Mouse (Mus musculus) lung, embryonic 14.5 days (tissue): ENCODE data around the gene Astl. TPM values are rescaled to one million over a fixed set of nuclear protein-coding genes. Genes with fewer than 3 reads are reported as not detected.

Source experiments
- ATAC-seq: fragments of 200-750 bp; cut with Nextera tagmentation; 2 replicates; pipeline ENCODE4 v1.8.0; 2017; ENCODE audit warnings: mild to moderate bottlenecking, moderate TSS enrichment, moderate library complexity; ENCODE audit not compliant: insufficient read depth
- DNase-seq: peaks from one replicate; pipeline ENCODE4 v3.0.0-alpha.2; 2015
- H3K27ac ChIP-seq: fragments of 300-500 bp; sonication (generic); 2 replicates; pipeline ENCODE4 v1.5.1; 2014; ENCODE audit warnings: low read depth, mild to moderate bottlenecking, moderate library complexity
- H3K27me3 ChIP-seq: fragments of 300-500 bp; sonication (generic); 2 replicates; pipeline ENCODE4 v1.6.1; 2014; ENCODE audit warnings: low read length, control low read depth; ENCODE audit not compliant: insufficient read depth
- H3K36me3 ChIP-seq: fragments of 300-500 bp; sonication (generic); 2 replicates; pipeline ENCODE4 v1.6.1; 2014; ENCODE audit warnings: control low read depth; ENCODE audit not compliant: insufficient read depth
- H3K4me1 ChIP-seq: fragments of 300-500 bp; sonication (generic); 2 replicates; pipeline ENCODE4 v1.6.1; 2014; ENCODE audit warnings: antibody characterized with exemption, control low read depth; ENCODE audit not compliant: insufficient read depth
- H3K4me2 ChIP-seq: fragments of 300-500 bp; sonication (generic); 2 replicates; pipeline ENCODE4 v1.6.1; 2014; ENCODE audit warnings: mild to moderate bottlenecking
- H3K4me3 ChIP-seq: fragments of 300-500 bp; sonication (generic); 2 replicates; pipeline ENCODE4 v1.5.1; 2014; ENCODE audit warnings: low read depth, low read length
- H3K9ac ChIP-seq: fragments of 300-500 bp; sonication (generic); 2 replicates; pipeline ENCODE4 v1.6.1; 2014
- H3K9me3 ChIP-seq: fragments of 300-500 bp; sonication (generic); 2 replicates; pipeline ENCODE4 v1.6.1; 2016; ENCODE audit warnings: low read depth, low read length, control low read depth
- CTCF ChIP-seq: IDR thresholded peaks from 2 replicates; pipeline ENCODE4 v1.5.1; 2016; ENCODE audit warnings: antibody characterized with exemption, low read depth
- WGBS: fragments of 180-500 bp; shearing (Covaris S2); extraction: QIAGEN DNeasy Blood & Tissue Kit; methylation state at CpG from one replicate; pipeline ENCODE4 v1.1.7; 2014; 5-methylcytosine and 5-hydroxymethylcytosine counted together
- polyA plus RNA-seq: library from polyadenylated mRNA; unstranded; fragments of >200 nt; fragmentation: Nextera tagmentation; extraction: Ambion mirVana; gene quantifications from 2 replicates; pipeline ENCODE4 v1.2.1, GENCODE M21; 2014

The Astl gene
- polyA plus RNA-seq, 1 experiment from 2014 or later: not detected

- Histone ChIP-seq H3K4me1 (no peaks in the 10 kb centered on the region), H3K9ac (no peak overlapping the region), H3K9me3 (no peaks in the 10 kb centered on the region), H3K36me3 (no peaks in the 10 kb centered on the region), H3K4me3 (no peak overlapping the region), H3K4me2 (no peak overlapping the region), H3K27ac (peak overlapping the region; percentile 60; the same call in 1 of the 2 replicates), H3K27me3 (no peaks in the 10 kb centered on the region)
- peak; percentile 28; the same call in 1 of the 2 replicates for ATAC-seq
- DNase-seq: peak; percentile 51
- 50% methylated on average over 4 of the region's 4 CpGs for WGBS
- TF ChIP-seq CTCF: peak; percentile 41
These were observed 24.6 kb upstream of the Astl start for GRCm38 (mm10) chr2:127313878-127314277.

GRCm38 (mm10) chr2:127314467-127315154 is 23.8 kb upstream of the Astl start:
- Histone ChIP-seq H3K9ac (no peak overlapping the region), H3K4me2 (no peak overlapping the region), H3K27me3 (no peaks in the 10 kb centered on the region), H3K36me3 (no peaks in the 10 kb centered on the region), H3K4me1 (no peaks in the 10 kb centered on the region), H3K9me3 (no peaks in the 10 kb centered on the region), H3K4me3 (no peak overlapping the region), H3K27ac (peak overlapping the region; percentile 60)
- TF ChIP-seq CTCF: no peak
- no peak for DNase-seq
- peak; percentile 28 for ATAC-seq
- 58% methylated on average over 6 of the region's 6 CpGs for WGBS

- no peaks in the 10 kb centered on the region for H3K27me3 ChIP-seq
- no peak overlapping the region for H3K9ac ChIP-seq
- 91% methylated on average over 1 of the region's 1 CpGs for WGBS
- no peak for TF ChIP-seq CTCF
- no peaks in the 10 kb centered on the region for H3K4me1 ChIP-seq
- no peaks in the 10 kb centered on the region for H3K36me3 ChIP-seq
- no peak overlapping the region for H3K4me2 ChIP-seq
- no peaks in the 10 kb centered on the region for H3K9me3 ChIP-seq
- no peak for ATAC-seq
- 0 out of 2 replicates have a peak overlapping the region, but pooled peaks have one; percentile 9 for H3K27ac ChIP-seq
- no peak for DNase-seq
- no peak overlapping the region for H3K4me3 ChIP-seq
These were observed 23.3 kb upstream of the Astl start for GRCm38 (mm10) chr2:127315155-127315470.

- H3K27ac ChIP-seq: no peak overlapping the region
- H3K4me1 ChIP-seq: no peaks in the 10 kb centered on the region
- H3K9me3 ChIP-seq: no peaks in the 10 kb centered on the region
- no peak overlapping the region for H3K4me2 ChIP-seq
- DNase-seq: no peak
- H3K9ac ChIP-seq: no peak overlapping the region
- no peak for TF ChIP-seq CTCF
- 75% methylated on average over 5 of the region's 5 CpGs for WGBS
- H3K36me3 ChIP-seq: no peaks in the 10 kb centered on the region
- no peak overlapping the region for H3K4me3 ChIP-seq
- H3K27me3 ChIP-seq: no peaks in the 10 kb centered on the region
- no peak for ATAC-seq
These were observed 22.0 kb upstream of the Astl start for GRCm38 (mm10) chr2:127316431-127316830.

DNA sequence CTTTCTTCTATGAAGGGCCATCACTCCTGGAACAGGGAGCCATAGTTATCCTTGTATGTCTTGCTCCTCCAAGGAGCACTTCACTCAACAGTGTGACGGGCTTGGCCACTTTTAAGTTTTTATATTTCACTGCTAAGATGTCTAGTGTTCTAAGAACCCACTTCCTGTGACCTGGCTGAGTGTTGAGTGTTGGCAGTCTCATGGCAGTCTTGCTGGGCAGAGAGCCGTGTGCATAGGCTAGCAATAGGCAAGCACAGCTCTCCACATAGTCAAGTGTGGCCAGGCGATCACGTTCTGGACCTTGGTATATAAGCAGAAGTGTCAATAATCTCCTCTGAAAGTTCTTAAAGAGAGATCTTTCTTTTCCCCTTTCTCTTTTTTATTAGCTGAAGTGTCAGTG is 20.3 kb upstream of the Astl start:
- DNase-seq: no peak
- Histone ChIP-seq H3K9me3 (no peaks in the 10 kb centered on the region), H3K4me1 (no peaks in the 10 kb centered on the region), H3K27me3 (no peaks in the 10 kb centered on the region), H3K9ac (no peak overlapping the region), H3K27ac (no peak overlapping the region), H3K4me2 (no peak overlapping the region), H3K36me3 (no peaks in the 10 kb centered on the region), H3K4me3 (no peak overlapping the region)
- WGBS: 71% methylated on average over 4 of the region's 4 CpGs
- no peak for ATAC-seq
- TF ChIP-seq CTCF: no peak

GRCm38 (mm10) chr2:127319071-127319470 is 19.4 kb upstream of the Astl start:
- Histone ChIP-seq H3K4me2 (no peak overlapping the region), H3K27me3 (no peaks in the 10 kb centered on the region), H3K4me1 (no peaks in the 10 kb centered on the region), H3K4me3 (no peak overlapping the region), H3K36me3 (no peaks in the 10 kb centered on the region), H3K9me3 (no peaks in the 10 kb centered on the region), H3K27ac (no peak overlapping the region), H3K9ac (no peak overlapping the region)
- no peak for ATAC-seq
- no peak for DNase-seq
- WGBS: 68% methylated on average over 4 of the region's 4 CpGs
- TF ChIP-seq CTCF: no peak

- DNase-seq (no peak), ATAC-seq (no peak)
- no peak overlapping the region for H3K27ac ChIP-seq
- H3K4me1 ChIP-seq: no peaks in the 10 kb centered on the region
- no peaks in the 10 kb centered on the region for H3K9me3 ChIP-seq
- no peak overlapping the region for H3K4me2 ChIP-seq
- WGBS: 69% methylated on average over 6 of the region's 6 CpGs
- no peak overlapping the region for H3K9ac ChIP-seq
- H3K36me3 ChIP-seq: no peaks in the 10 kb centered on the region
- no peaks in the 10 kb centered on the region for H3K27me3 ChIP-seq
- no peak for TF ChIP-seq CTCF
- H3K4me3 ChIP-seq: no peak overlapping the region
These were observed 15.7 kb upstream of the Astl start for GRCm38 (mm10) chr2:127322671-127323285.
